Mouse (Mus musculus): ENCODE data around the gene Pgbd5. TPM values are rescaled to one million over a fixed set of nuclear protein-coding genes. Genes with fewer than 3 reads are reported as not detected.
"Not testable (repeated sequence)": the region's sequence is repeated elsewhere in the genome, so short reads cannot be mapped to it uniquely, and the experiment has no call there.

Gene Pgbd5
- polyA plus RNA-seq, 1 experiment from 2014 or later: 5.3 TPM

DNA sequence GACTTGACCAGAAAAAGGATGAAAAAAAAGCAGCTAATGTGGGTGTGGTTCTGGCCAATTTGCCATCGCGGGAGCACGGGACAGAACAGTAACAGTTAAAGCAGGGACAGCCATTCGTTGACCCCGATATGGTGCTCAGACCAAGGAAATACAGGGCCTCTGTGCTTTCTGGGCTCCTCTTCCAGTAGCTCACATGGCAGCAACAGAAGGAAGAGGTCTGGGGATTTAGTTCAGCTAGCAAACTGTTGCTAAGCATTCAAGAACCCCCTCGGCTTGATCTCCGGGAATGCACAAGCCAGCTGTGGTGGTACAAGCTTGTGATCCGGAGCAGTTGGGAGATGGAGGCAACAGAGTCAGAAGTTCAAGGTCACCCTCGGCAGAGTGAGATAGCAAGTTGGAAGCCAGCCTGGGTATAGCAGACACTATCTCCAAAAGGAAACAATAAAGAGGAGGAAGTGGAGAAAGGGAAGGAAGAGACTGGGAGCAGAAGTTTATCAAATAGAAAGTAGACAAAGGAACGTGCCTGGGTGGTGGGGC, 3.7 kb downstream of the Pgbd5 start:
- H3K4me2 ChIP-seq (replicated peaks; ENCODE audit: low read depth, low read length): no peak overlapping the region
- H3K9ac ChIP-seq (ENCODE audit: low read depth, low read length): no peak overlapping the region
- H3K27ac ChIP-seq (ENCODE audit: low read depth, low read length): no peak overlapping the region
- no peaks in the 10 kb centered on the region for H3K36me3 ChIP-seq (ENCODE audit: control insufficient read depth, insufficient read depth, low read length)
- H3K27me3 ChIP-seq (ENCODE audit: control insufficient read depth, insufficient read depth, low read length): peaks cover 10% of the 10 kb centered on the region
- H3K9me3 ChIP-seq (ENCODE audit: control insufficient read depth, low read length): no peaks in the 10 kb centered on the region
- WGBS: 70% methylated on average over 10 of the region's 10 CpGs
- ATAC-seq (ENCODE audit: low FRiP score) (no peak), DNase-seq (ENCODE audit: low spot score) (no peak)
- H3K4me1 ChIP-seq (replicated peaks; ENCODE audit: control insufficient read depth, insufficient read depth, low read length): peaks cover 11% of the 10 kb centered on the region
- H3K4me3 ChIP-seq (ENCODE audit: low read depth, low read length): no peak overlapping the region

DNA sequence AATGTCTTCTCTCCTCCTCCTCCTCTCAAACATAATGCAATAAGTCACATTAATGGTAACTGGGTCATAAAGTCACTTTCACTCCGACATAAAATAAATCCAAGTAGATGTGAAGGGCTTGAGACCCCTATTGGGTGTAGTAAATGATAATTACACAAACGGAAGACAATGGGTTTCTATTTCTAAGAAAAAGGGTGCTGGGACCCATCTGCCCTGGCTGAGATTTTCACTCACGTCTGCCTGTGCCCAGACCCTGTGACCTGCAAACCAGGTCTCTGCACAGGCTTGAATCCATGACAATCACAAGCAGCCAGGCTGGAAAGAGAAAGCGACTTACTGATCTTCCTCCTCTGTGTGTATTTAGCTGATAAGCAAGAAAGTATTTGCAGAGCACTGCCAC, 4.3 kb downstream of the Pgbd5 start:
- no peak overlapping the region for H3K27ac ChIP-seq (ENCODE audit: low read depth, low read length)
- H3K27me3 ChIP-seq (ENCODE audit: control insufficient read depth, insufficient read depth, low read length): peaks cover 10% of the 10 kb centered on the region
- no peak overlapping the region for H3K4me2 ChIP-seq (replicated peaks; ENCODE audit: low read depth, low read length)
- no peak for DNase-seq (ENCODE audit: low spot score)
- no peak overlapping the region; the same call in 1 of the 2 replicates for H3K4me3 ChIP-seq (ENCODE audit: low read depth, low read length)
- no peaks in the 10 kb centered on the region for H3K36me3 ChIP-seq (ENCODE audit: control insufficient read depth, insufficient read depth, low read length)
- H3K9ac ChIP-seq (ENCODE audit: low read depth, low read length): no peak overlapping the region
- no peak for ATAC-seq (ENCODE audit: low FRiP score)
- H3K4me1 ChIP-seq (replicated peaks; ENCODE audit: control insufficient read depth, insufficient read depth, low read length): peaks cover 11% of the 10 kb centered on the region
- no peaks in the 10 kb centered on the region for H3K9me3 ChIP-seq (ENCODE audit: control insufficient read depth, low read length)
- 59% methylated on average over 4 of the region's 4 CpGs for WGBS

DNA sequence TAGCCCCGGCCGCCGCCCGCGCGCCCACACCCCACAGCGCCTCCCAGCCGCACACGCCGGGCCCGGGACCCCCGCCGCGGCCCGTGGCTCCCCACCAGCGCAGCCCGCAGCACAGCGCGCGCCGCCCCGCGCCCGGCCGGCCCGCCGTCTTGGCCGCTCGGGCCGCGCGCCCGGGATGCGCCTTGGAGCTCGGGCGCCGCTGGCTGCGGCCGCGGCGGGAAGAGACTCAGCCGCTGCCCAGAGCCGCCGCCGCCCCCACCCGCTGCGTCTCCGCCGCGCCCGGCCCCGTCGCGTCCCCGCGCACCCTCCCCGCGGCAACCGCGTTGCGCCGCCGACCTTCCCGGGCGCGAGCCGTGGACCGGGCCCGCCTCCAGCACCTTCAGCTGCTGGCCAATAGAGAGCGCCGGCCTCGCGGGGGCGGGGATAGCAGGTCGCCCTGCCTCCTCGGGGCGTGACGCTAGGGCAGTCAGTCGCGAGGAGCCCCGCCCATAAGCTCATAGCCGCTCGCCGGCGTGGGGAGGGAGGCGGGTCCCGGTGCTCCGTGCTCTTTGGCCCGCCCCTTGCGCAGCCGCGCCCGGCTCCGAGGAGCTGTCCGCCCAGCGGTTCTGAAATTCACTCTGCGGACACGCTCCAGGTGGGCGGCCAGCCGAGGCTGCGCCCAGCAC, 5.2 kb downstream of the Pgbd5 start:
- DNase-seq (ENCODE audit: low spot score) (peak; percentile 97), ATAC-seq (ENCODE audit: low FRiP score) (peak; percentile 98)
- Histone ChIP-seq H3K9ac (ENCODE audit: low read depth, low read length) (peak overlapping the region; percentile 74), H3K36me3 (ENCODE audit: control insufficient read depth, insufficient read depth, low read length) (no peaks in the 10 kb centered on the region), H3K9me3 (ENCODE audit: control insufficient read depth, low read length) (no peaks in the 10 kb centered on the region), H3K4me2 (replicated peaks; ENCODE audit: low read depth, low read length) (peak overlapping the region; percentile 96), H3K4me3 (ENCODE audit: low read depth, low read length) (peak overlapping the region; percentile 69), H3K4me1 (replicated peaks; ENCODE audit: control insufficient read depth, insufficient read depth, low read length) (peaks cover 11% of the 10 kb centered on the region), H3K27ac (ENCODE audit: low read depth, low read length) (peak overlapping the region; percentile 45), H3K27me3 (ENCODE audit: control insufficient read depth, insufficient read depth, low read length) (peaks cover 10% of the 10 kb centered on the region)
- 1% methylated on average over 59 of the region's 101 CpGs for WGBS

DNA sequence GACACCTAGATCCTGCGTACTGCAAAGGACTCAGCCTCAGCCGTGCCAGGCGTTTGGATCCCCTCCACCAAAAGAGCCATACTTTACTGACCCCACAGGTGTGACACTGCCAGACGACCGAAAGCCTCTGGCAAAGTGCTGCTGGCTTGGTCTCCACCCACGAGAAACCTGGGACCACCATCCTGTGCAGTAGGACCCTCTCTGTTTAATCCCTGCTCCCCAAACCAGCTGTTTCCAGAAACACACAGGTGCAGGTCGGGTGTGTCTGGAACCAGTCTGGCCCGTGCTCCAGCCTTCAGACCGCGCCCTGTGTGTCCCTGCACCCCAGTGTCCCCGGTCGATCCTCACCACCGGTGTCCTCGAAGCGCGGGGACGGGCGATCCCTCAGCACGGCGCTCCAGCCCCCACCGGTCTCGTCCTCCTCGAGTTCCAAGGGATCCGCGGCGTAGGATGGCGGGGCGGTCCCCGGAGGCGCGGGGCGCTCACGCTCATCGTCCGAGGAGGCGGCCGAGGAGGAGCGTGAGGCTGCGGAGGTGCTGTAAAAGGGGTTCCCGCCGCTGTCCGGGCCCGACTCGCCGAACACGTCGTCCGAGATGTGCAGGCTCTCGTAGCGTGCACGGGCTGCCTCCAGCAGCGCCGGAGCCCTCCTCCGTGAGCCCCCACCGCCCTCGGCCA, 5.9 kb downstream of the Pgbd5 start:
- ATAC-seq (ENCODE audit: low FRiP score) (no peak; the same call in none of the 2 replicates), DNase-seq (ENCODE audit: low spot score) (peak; percentile 46)
- no peaks in the 10 kb centered on the region for H3K36me3 ChIP-seq (ENCODE audit: control insufficient read depth, insufficient read depth, low read length)
- peaks cover 10% of the 10 kb centered on the region for H3K27me3 ChIP-seq (ENCODE audit: control insufficient read depth, insufficient read depth, low read length)
- peak overlapping the region; percentile 24; the same call in 1 of the 2 replicates for H3K27ac ChIP-seq (ENCODE audit: low read depth, low read length)
- H3K9ac ChIP-seq (ENCODE audit: low read depth, low read length): peak overlapping the region; percentile 74
- H3K4me3 ChIP-seq (ENCODE audit: low read depth, low read length): peak overlapping the region; percentile 69
- WGBS: 2% methylated on average over 51 of the region's 56 CpGs
- H3K4me1 ChIP-seq (replicated peaks; ENCODE audit: control insufficient read depth, insufficient read depth, low read length): peaks cover 11% of the 10 kb centered on the region
- H3K4me2 ChIP-seq (replicated peaks; ENCODE audit: low read depth, low read length): peak overlapping the region; percentile 96
- H3K9me3 ChIP-seq (ENCODE audit: control insufficient read depth, low read length): no peaks in the 10 kb centered on the region

DNA sequence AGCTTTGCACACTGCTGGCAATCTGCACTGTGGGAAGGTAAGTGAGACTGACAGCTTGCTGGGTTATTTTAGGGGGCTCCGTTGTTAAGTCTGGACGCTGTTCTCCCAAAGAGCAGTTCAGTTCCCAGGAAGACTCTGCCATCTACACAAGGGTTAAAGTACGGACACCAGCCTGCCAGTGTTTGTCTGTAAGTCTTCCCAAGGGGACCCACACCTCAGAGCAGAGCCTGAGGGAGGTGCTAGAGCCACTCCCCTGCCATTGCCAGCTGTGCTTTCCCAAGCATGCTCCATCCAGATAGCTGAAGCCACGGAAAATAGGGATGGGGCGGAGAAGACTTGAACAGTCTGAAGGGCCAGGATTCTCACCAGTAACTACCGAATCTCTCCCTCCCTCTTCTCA, 8.6 kb downstream of the Pgbd5 start:
- H3K9ac ChIP-seq (ENCODE audit: low read depth, low read length): no peak overlapping the region

DNA sequence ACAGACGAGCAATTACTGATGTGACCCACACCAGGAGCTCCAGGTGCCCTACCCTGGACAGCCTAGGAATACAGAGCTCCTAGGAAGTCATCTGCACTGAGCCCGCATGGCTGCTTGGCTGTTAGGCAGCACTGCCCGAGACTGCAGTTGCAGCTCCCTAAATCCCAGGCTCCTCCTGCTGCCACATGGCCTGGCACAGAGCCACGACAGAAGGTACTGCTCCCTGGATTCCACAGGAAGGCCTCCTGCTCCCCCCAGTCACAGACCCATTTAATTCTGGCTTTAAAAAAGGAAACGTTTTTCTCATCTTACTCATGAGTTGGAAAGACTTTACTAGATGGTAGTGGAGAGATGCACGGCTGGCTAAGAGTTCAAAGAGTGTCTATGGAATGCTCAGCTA, 10.0 kb downstream of the Pgbd5 start:
- DNase-seq (ENCODE audit: low spot score): no peak
- no peak for ATAC-seq (ENCODE audit: low FRiP score)
- H3K36me3 ChIP-seq (ENCODE audit: control insufficient read depth, insufficient read depth, low read length): no peaks in the 10 kb centered on the region
- H3K4me3 ChIP-seq (ENCODE audit: low read depth, low read length): no peak overlapping the region
- peaks cover 9% of the 10 kb centered on the region for H3K4me1 ChIP-seq (replicated peaks; ENCODE audit: control insufficient read depth, insufficient read depth, low read length)
- H3K4me2 ChIP-seq (replicated peaks; ENCODE audit: low read depth, low read length): no peak overlapping the region
- no peaks in the 10 kb centered on the region for H3K9me3 ChIP-seq (ENCODE audit: control insufficient read depth, low read length)
- WGBS: 76% methylated on average over 6 of the region's 6 CpGs
- no peak overlapping the region for H3K27ac ChIP-seq (ENCODE audit: low read depth, low read length)
- no peak overlapping the region for H3K9ac ChIP-seq (ENCODE audit: low read depth, low read length)
- H3K27me3 ChIP-seq (ENCODE audit: control insufficient read depth, insufficient read depth, low read length): peaks cover 10% of the 10 kb centered on the region

More for the DNA sequence above, 8.6 kb downstream of the Pgbd5 start:
- no peak overlapping the region for H3K27ac ChIP-seq (ENCODE audit: low read depth, low read length)
- WGBS: 58% methylated on average over 6 of the region's 6 CpGs
- DNase-seq (ENCODE audit: low spot score): peak; percentile 13
- peaks cover 11% of the 10 kb centered on the region for H3K4me1 ChIP-seq (replicated peaks; ENCODE audit: control insufficient read depth, insufficient read depth, low read length)
- H3K9me3 ChIP-seq (ENCODE audit: control insufficient read depth, low read length): no peaks in the 10 kb centered on the region
- no peak overlapping the region; the same call in 1 of the 2 replicates for H3K4me2 ChIP-seq (replicated peaks; ENCODE audit: low read depth, low read length)
- no peak overlapping the region for H3K4me3 ChIP-seq (ENCODE audit: low read depth, low read length)
- no peak for ATAC-seq (ENCODE audit: low FRiP score)
- no peaks in the 10 kb centered on the region for H3K36me3 ChIP-seq (ENCODE audit: control insufficient read depth, insufficient read depth, low read length)
- H3K27me3 ChIP-seq (ENCODE audit: control insufficient read depth, insufficient read depth, low read length): peaks cover 10% of the 10 kb centered on the region

DNA sequence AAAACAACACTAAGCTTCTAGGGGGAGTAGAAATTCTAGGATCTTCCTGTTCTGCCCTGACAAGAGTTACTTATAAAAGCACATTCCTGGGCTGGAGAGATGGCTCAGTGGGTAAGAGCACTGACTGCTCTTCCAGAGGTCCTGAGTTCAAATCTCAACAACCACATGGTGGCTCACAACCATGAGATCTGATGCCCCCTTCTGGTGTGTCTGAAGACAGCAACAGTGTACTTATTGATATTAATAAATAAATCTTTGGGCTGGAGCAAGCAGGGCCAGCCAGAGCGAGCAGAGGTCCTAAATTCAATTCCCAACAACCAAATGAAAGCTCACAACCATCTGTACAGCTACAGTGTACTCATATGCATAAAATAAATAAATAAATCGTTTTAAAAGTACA, 10.7 kb downstream of the Pgbd5 start:
- not testable (repeated sequence) for H3K9ac ChIP-seq (ENCODE audit: low read depth, low read length); H3K4me2 ChIP-seq (replicated peaks; ENCODE audit: low read depth, low read length); H3K27ac ChIP-seq (ENCODE audit: low read depth, low read length); H3K36me3 ChIP-seq (ENCODE audit: control insufficient read depth, insufficient read depth, low read length); DNase-seq (ENCODE audit: low spot score); H3K9me3 ChIP-seq (ENCODE audit: control insufficient read depth, low read length); ATAC-seq (ENCODE audit: low FRiP score); H3K27me3 ChIP-seq (ENCODE audit: control insufficient read depth, insufficient read depth, low read length); H3K4me1 ChIP-seq (replicated peaks; ENCODE audit: control insufficient read depth, insufficient read depth, low read length); H3K4me3 ChIP-seq (ENCODE audit: low read depth, low read length)
- whole genome bisulfite sequencing: 68% methylated on average over 2 of the region's 2 CpGs

DNA sequence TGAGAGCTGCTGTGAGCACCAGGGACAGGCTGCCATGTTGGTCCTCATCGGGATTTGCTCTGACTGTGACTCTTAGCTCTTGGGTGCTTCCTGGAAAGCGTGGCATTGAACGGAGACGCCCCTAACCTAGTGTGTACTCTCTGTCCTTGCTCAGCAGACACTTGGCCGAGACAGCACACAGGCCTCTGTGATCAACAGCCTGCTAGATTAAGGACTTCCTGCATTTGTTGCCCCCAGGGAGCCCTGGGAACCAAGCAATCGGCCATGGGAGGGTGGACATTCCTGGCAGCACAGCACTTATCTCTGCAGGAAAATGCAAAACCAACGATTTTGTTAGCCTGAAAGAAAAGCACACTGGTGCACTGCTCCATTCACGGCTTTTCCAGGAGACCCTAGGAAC, 18.0 kb downstream of the Pgbd5 start:
- H3K4me1 ChIP-seq (replicated peaks; ENCODE audit: control insufficient read depth, insufficient read depth, low read length): no peaks in the 10 kb centered on the region
- no peak overlapping the region for H3K9ac ChIP-seq (ENCODE audit: low read depth, low read length)
- ATAC-seq (ENCODE audit: low FRiP score) (no peak), DNase-seq (ENCODE audit: low spot score) (no peak)
- no peak overlapping the region for H3K27ac ChIP-seq (ENCODE audit: low read depth, low read length)
- H3K27me3 ChIP-seq (ENCODE audit: control insufficient read depth, insufficient read depth, low read length): no peaks in the 10 kb centered on the region
- 61% methylated on average over 8 of the region's 8 CpGs for WGBS
- no peaks in the 10 kb centered on the region for H3K36me3 ChIP-seq (ENCODE audit: control insufficient read depth, insufficient read depth, low read length)
- H3K9me3 ChIP-seq (ENCODE audit: control insufficient read depth, low read length): no peaks in the 10 kb centered on the region
- H3K4me3 ChIP-seq (ENCODE audit: low read depth, low read length): no peak overlapping the region
- H3K4me2 ChIP-seq (replicated peaks; ENCODE audit: low read depth, low read length): no peak overlapping the region

DNA sequence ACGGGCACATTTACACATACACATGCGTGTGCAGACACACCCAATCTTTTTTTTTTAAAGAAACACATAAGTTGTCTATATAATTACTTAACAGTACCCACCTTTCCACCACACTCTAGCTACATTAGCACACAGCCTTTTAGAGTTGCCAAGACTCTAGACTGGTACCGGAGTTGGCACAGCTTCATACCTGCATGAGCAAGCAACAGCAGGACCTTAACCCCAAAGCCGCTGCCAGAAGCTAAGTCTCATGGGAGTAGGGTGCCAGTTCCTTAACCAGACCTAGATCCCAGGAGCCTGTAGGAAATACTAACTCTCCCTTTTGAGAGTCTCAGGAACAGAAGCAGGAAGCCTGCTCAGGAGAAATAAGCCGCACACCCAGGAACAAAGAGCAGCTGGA, 20.5 kb downstream of the Pgbd5 start:
- H3K4me1 ChIP-seq (replicated peaks; ENCODE audit: control insufficient read depth, insufficient read depth, low read length): no peaks in the 10 kb centered on the region
- ATAC-seq (ENCODE audit: low FRiP score) (no peak), DNase-seq (ENCODE audit: low spot score) (no peak)
- H3K4me3 ChIP-seq (ENCODE audit: low read depth, low read length): no peak overlapping the region
- H3K27ac ChIP-seq (ENCODE audit: low read depth, low read length): no peak overlapping the region
- no peaks in the 10 kb centered on the region for H3K9me3 ChIP-seq (ENCODE audit: control insufficient read depth, low read length)
- no peaks in the 10 kb centered on the region for H3K27me3 ChIP-seq (ENCODE audit: control insufficient read depth, insufficient read depth, low read length)
- H3K9ac ChIP-seq (ENCODE audit: low read depth, low read length): no peak overlapping the region
- WGBS: 94% methylated on average over 5 of the region's 5 CpGs
- H3K36me3 ChIP-seq (ENCODE audit: control insufficient read depth, insufficient read depth, low read length): no peaks in the 10 kb centered on the region
- no peak overlapping the region for H3K4me2 ChIP-seq (replicated peaks; ENCODE audit: low read depth, low read length)
